12 mouse cellular contexts compared by ENCODE assay signal in genomic region chr12:73813016-73813900, GRCm38 (mm10).
DNase-seq lines count a peak whose midpoint lies in the region; ATAC-seq and TF ChIP-seq lines count a peak whose summit lies in the region.
"Had no signal": no experiment of that assay in that cellular context is flagged by ENCODE, and none has a peak within 500 bp of the region (broad histone marks: within the 10 kb centered on the region; RNA-seq: fewer than 3 reads in every experiment).

No protein-coding gene starts in this region.

- H3K4me3 ChIP-seq in kidney, embryonic 16.5 days (ENCODE audit: low read length), result no peak overlapping the region
- no peak overlapping the region for H3K4me3 ChIP-seq in embryonic fibroblast, embryonic 13.5 days (ENCODE audit: insufficient read depth, low read length)
- H3K4me3 ChIP-seq: layer of hippocampus, adult 2 months had no signal

- no peak; the same call in 1 of the 2 replicates for ATAC-seq in kidney, embryonic 16.5 days (ENCODE audit: low FRiP score, low TSS enrichment)

- H3K9ac ChIP-seq in kidney, embryonic 16.5 days (replicated peaks; ENCODE audit: low read length), result no peak overlapping the region

- WGBS in kidney, embryonic 16.5 days, result 48% methylated on average over 11 of the region's 11 CpGs

- 0 out of 2 replicates have a peak, but pooled peaks have one; percentile 12 for TF ChIP-seq POLR2A in embryonic fibroblast, embryonic 13.5 days (IDR thresholded peaks at IDR 0.05; ENCODE audit: low read depth, low read length)

- H3K4me1 ChIP-seq in kidney, embryonic 16.5 days (ENCODE audit: insufficient read depth, low read length), result peaks cover 41% of the 10 kb centered on the region
- H3K4me1 ChIP-seq in embryonic fibroblast, embryonic 13.5 days (ENCODE audit: control insufficient read depth, insufficient read depth, low read length), result peaks cover 23% of the 10 kb centered on the region

- peak overlapping the region; percentile 61 for H3K27ac ChIP-seq in kidney, embryonic 16.5 days (ENCODE audit: low read length)
- H3K27ac ChIP-seq in embryonic fibroblast, embryonic 13.5 days (ENCODE audit: insufficient read depth, low read length), result peak overlapping the region; percentile 67
- H3K27ac ChIP-seq: layer of hippocampus, adult 2 months had no signal

- no peaks in the 10 kb centered on the region for H3K27me3 ChIP-seq in kidney, embryonic 16.5 days (ENCODE audit: insufficient read depth, low read length)

- peak; percentile 91 for DNase-seq in heart, adult 11 months
- no peak for DNase-seq in heart, adult 9 months (ENCODE audit: low spot score in 2 of 2)
- DNase-seq in kidney, adult 8-10 months, result no peak
- peak; percentile 74 for DNase-seq in 3T3-L1 (ENCODE audit: low read depth, low spot score)
- DNase-seq in right cerebral cortex, postnatal 25 days, result no peak
- DNase-seq in frontal cortex, postnatal 36 days (ENCODE audit: low spot score in 2 of 2), result no peak
- DNase-seq: adrenal gland, adult 8-10 months; cerebellum, postnatal 36 days; thymus, postnatal 25 days had no signal

- no peaks in the 10 kb centered on the region for H3K9me3 ChIP-seq in kidney, embryonic 16.5 days (ENCODE audit: low read length)

- no peak overlapping the region for H3K4me2 ChIP-seq in kidney, embryonic 16.5 days (replicated peaks; ENCODE audit: low read depth, low read length)

- no peaks in the 10 kb centered on the region for H3K36me3 ChIP-seq in kidney, embryonic 16.5 days (ENCODE audit: insufficient read depth, low read length)

- TF ChIP-seq CTCF in embryonic fibroblast, embryonic 13.5 days (IDR thresholded peaks at IDR 0.05; ENCODE audit: borderline replicate concordance, insufficient read depth, low read length), result no peak

Comparison
In these comparisons a context has a peak if more than half of its experiments do, and no peak if none do; other contexts are left out.
1. DNase-seq: peak in heart, adult 11 months (single experiment) and 3T3-L1 (single experiment); none in heart, adult 9 months (0 of 2), kidney, adult 8-10 months (0 of 2), right cerebral cortex, postnatal 25 days (single experiment) and frontal cortex, postnatal 36 days (0 of 2).